Mouse (Mus musculus): ENCODE measurements around the gene Gbp7.

GRCm38 (mm10) chr3:142541391-142541790 is 11.2 kb downstream of the Gbp7 start:
- no peak for TF ChIP-seq CTCF (IDR thresholded peaks at IDR 0.05; ENCODE audit: extremely low read depth, insufficient read depth, insufficient read length, insufficient replicate concordance)
- TF ChIP-seq POLR2A (IDR thresholded peaks at IDR 0.05; ENCODE audit: low read depth, low read length): no peak

All from spleen, adult 2 months (tissue).